Mouse (Mus musculus) heart, postnatal 0 days (tissue): ENCODE results near the gene Ranbp3.

Experiments used
- CTCF ChIP-seq: IDR thresholded peaks from 2 replicates; pipeline ENCODE4 v1.5.1; 2016; ENCODE audit warnings: antibody characterized with exemption, control low read depth, low read depth
- EP300 ChIP-seq: IDR thresholded peaks from 2 replicates; pipeline ENCODE4 v1.6.1; 2016; ENCODE audit warnings: antibody characterized with exemption, low read depth

DNA sequence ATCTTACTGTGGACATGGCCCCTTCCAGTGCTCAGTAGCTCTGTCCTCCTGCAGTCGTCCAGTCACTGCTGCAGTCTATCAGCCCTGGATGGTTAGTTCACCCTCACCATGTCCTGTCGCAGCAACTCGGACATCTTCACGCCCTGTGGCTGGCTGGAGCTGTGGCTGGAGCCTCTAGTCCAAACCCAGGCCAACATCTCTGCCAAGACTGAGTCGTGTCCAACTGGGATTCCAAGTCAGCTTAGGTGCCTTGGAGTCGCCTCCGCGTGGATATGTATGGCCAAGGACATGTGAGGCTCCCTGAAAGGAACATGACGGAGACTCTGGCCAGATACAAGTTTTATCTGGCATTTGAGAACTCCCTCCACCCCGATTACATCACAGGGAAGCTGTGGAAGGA is 65.1 kb downstream of the Ranbp3 start:
- TF ChIP-seq CTCF: no peak
- no peak for TF ChIP-seq EP300
